Mouse (Mus musculus) urinary bladder, postnatal 36 days (tissue): Measurements from ENCODE around the gene Zfp61.

Experiments
- DNase-seq, 2 experiments: peaks; one replicate each; pipeline ENCODE4 v3.0.0; 2022; ENCODE audit warnings: low spot score in 2 of 2, mixed read lengths in 1 of 2

Gene Zfp61

GRCm38 (mm10) chr7:24260000-24260312, 41.1 kb downstream of the Zfp61 start:
- no peak for DNase-seq

GRCm38 (mm10) chr7:24259306-24259999, 41.6 kb downstream of the Zfp61 start:
- no peak for DNase-seq

GRCm38 (mm10) chr7:24254633-24255474, 46.2 kb downstream of the Zfp61 start, which contains the start of gene Zfp108:
TSS of gene Zfp108 (plus strand) at chr7:24254794.
- peak; percentile 80 to 85 for DNase-seq

GRCm38 (mm10) chr7:24253779-24254615, 47.0 kb downstream of the Zfp61 start:
- peak in 1 of 2 experiments; percentile 1 for DNase-seq
